Mouse (Mus musculus): ENCODE measurements around the gene Limch1.

Limch1 gene

DNA sequence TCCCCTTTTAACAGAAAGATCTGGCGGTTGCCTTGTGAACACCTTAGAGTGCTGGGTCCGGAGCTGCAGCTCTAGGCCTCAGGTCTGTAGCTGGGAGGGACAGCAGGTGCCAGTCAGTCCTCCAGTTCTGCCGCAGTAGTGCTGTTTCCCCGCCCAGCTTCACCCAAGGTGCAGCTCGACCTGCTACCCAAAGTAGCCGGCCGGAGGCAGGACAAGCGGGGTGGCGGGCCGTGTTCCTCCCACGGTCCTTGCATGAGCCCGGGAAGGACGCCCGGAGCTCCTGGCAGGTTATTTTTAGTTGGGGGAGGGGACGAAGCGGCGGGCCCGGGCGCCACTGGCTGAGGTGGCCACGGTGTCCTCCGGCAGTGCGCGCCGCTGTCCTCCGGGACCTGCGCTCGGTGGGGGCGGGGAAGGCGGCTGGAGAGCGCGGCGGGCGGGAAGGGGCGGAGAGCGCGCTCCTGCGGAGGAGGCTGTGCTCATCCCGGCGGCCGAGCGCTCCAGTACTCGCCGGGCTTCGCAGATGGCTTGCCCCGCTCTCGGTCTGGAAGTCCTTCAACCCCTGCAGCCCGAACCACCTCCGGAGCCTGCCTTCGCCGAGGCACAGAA, at the start of gene Limch1:
TSS of gene Limch1 (plus strand) at position 438 of the 606 bp plus-strand sequence.
- in situ Hi-C loops (cut with MboI, MseI) = no loop called here

DNA sequence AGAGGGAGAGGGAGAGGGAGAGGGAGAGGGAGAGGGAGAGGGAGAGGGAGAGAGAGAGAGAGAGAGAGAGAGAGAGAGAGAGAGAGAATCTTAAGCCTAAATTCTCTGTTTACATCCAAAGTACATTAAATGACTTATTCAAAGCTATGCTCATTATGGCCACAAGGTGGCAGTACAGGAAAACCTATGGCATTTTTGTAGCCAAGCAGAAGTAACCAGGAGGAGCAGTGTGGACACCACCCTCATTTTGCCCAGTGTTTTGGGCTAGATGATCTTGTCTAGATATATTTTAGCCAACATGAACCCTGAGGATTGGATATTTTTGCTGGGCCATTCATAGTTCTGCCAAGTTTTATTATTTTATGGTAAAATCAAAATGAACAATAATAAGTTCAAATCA, 48.5 kb upstream of the Limch1 start:
- in situ Hi-C loops (cut with MboI, MseI) = no loop called here

DNA sequence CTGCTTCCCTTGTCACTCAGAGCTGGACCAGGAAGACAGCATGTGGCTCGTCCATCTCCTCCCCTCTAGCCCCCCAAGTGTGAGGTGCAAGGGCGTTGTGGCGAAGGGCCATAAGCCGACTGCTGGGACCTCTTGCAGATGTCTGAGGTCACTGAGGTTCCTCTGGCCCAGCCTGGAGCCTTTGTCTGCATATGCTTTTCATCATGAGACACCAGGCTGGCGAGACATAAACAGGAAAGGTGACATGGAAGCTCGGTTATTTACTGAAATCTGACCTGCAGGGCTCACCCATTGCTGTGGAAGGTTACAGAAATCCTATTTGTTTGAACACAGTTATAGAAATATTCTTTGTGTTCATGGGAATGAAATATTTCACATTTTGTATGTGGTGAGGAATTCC, 45.7 kb upstream of the Limch1 start:
- in situ Hi-C loops (cut with MboI, MseI) = loop anchor here in 1 of 2 experiments (5.0 kb wide), 1 partner anchor 307 kb away; no protein-coding TSS in a partner anchor

DNA sequence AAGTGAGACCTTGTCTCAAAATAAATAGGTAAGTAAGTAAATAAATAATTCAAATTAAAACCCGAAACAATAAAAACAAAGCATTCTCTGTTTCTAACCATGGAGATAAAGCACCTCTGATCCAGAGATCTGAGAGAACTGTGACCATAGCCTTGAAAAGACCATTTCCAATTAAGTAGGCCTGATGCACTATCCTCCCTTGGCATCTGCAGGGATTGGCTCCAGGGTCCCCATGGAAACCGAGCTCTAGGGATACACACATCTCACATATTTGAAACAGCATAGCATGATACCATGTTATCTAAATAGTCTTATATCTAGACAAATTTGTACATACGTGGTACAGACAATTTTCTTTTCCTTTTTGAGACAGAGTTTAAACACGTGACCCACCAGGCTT, 43.7 kb upstream of the Limch1 start:
- in situ Hi-C loops (cut with MboI, MseI) = loop anchor here in 1 of 2 experiments (5.0 kb wide), 1 partner anchor 305 kb away; no protein-coding TSS in a partner anchor

GRCm38 (mm10) chr5:66703317-66704004, 42.2 kb upstream of the Limch1 start:
- in situ Hi-C loops (cut with MboI, MseI) = loop anchor here in 1 of 2 experiments (5.0 kb wide), 1 partner anchor 304 kb away; no protein-coding TSS in a partner anchor

DNA sequence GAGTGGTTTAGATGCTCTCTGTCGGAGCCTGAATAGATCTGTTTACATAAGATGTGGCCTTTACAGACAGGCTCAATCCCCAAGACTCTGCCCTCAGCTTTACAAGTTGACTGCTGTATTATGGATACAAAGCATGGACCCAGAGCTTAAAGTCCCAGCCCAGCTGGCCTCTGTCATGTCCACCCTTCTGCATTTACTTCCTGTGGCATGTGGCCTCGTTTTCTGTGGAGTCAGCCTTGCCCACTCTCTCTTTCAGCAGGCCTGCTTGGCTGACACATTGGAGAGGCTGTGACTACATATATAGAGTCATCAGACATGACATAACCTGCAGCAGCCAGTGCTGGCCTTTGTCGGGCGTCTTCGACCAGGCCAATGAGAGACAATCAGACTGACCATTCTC, 37.8 kb upstream of the Limch1 start:
- in situ Hi-C loops (cut with MboI, MseI) = no loop called here

- in situ Hi-C loops (cut with MboI, MseI) = loop anchor here in 1 of 2 experiments (10.0 kb wide), 1 partner anchor 474 kb away; no protein-coding TSS in a partner anchor
These were observed 35.1 kb upstream of the Limch1 start for GRCm38 (mm10) chr5:66710445-66711019.

DNA sequence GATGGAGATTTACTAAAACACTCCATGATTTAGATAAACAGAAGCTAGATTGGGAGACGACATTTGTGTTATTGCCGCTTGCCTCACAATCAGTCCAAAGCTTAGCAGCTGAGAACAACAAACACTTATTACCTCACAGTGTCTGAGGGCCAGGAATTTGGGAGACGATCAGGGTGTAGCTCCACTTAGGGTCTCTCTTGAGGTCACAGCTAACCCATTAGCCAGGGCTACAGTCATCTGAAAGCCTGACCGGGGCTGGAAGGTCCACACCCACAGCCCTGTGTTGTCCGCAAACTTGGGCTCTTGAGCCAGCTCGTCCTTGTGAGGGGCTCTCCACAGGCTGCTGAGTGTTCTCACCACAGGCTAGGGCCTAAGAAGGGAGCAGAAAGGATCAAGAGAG, 32.8 kb upstream of the Limch1 start:
- in situ Hi-C loops (cut with MboI, MseI) = loop anchor here in 1 of 2 experiments (10.0 kb wide), 1 partner anchor 472 kb away; no protein-coding TSS in a partner anchor

DNA sequence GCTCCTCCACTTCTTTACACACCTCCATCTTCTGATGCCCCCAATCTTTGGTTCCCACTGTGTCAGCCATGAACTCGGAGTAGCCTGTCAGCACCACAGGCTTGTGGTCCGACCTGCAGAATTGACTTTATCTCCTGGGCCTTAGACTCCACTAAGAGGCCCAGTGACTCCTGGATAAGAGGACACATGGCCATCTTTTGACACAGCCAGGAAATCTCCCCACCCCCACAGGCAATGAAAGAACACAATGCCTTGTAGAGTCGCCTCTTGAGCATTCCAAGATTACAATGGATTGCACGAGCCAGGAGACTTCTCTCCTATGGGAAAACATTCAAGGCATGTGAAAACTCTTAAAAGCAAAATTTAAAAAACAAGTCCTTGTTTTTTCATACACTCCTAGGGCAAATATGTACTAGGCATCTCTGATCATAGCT, 30.1 kb upstream of the Limch1 start:
- in situ Hi-C loops (cut with MboI, MseI) = loop anchor here in 1 of 2 experiments (10.0 kb wide), 1 partner anchor 469 kb away; no protein-coding TSS in a partner anchor

DNA sequence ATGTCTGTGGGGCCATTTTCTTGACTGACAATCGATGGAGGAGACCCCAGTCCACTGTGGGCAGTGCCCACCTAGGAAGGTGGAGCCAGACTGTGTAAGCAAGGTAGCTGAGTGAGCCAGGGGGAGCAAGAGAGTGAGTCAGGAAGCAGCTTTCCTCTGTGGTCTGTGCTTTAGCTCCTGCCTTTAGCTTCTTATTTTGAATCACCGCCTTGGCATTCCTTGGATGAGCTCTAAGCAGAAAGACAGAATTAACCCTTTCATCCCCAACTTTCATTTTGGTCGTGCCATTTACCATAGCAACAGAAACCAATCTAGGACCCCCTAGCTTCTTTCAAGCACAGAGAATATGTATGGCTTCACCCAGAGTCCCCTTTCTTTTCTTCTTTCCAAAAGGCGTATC, 27.7 kb upstream of the Limch1 start:
- in situ Hi-C loops (cut with MboI, MseI) = loop anchor here in 1 of 2 experiments (10.0 kb wide), 1 partner anchor 467 kb away; no protein-coding TSS in a partner anchor

DNA sequence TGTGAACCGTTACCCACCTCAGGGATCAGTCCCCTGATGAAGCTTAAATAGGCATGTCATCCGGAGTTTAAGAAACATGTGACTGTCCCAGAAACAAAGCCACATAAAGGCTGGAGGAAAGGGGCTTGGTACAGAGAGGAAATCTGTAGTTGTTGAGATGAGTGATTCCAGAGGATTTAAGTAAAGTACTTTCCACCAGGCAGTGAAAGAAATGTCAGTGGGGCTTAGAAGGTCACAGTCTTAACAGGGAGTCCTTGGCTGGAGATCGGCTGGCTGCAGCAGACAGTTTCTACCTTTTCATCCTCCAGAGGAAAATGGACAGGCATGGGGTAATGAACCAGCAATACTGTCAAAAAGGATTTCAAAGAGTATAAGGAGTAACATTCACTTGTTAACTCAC, 27.2 kb upstream of the Limch1 start:
- in situ Hi-C loops (cut with MboI, MseI) = loop anchor here in 1 of 2 experiments (10.0 kb wide), 1 partner anchor 466 kb away; no protein-coding TSS in a partner anchor

GRCm38 (mm10) chr5:66718880-66719279, 26.7 kb upstream of the Limch1 start:
- in situ Hi-C loops (cut with MboI, MseI) = loop anchor here in 1 of 2 experiments (10.0 kb wide), 1 partner anchor 466 kb away; no protein-coding TSS in a partner anchor

DNA sequence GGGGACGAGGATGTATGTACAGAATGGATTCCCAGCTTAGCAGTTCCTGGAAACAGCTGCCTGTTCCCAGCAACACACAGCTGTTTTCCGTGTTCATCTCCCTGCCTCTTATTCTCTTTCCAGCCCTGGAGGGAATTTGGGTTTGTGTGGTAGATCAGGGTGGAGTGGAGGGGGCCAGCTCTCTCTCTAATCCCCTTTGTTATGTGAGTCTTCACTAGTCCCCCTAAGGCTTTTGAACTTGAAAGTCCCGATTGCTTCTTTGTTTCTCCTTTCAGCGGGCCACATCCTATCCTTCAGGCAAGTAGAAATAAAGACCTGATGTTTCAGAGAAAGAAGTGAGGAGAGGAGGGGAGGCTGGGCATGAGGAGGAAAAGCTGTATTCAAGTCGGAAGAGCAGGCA, 24.7 kb upstream of the Limch1 start:
- in situ Hi-C loops (cut with MboI, MseI) = no loop called here

GRCm38 (mm10) chr5:66722586-66722985, 23.0 kb upstream of the Limch1 start:
- in situ Hi-C loops (cut with MboI, MseI) = no loop called here

GRCm38 (mm10) chr5:66723037-66723436, 22.6 kb upstream of the Limch1 start:
- in situ Hi-C loops (cut with MboI, MseI) = no loop called here

GRCm38 (mm10) chr5:66723626-66724025, 22.0 kb upstream of the Limch1 start:
- in situ Hi-C loops (cut with MboI, MseI) = no loop called here

DNA sequence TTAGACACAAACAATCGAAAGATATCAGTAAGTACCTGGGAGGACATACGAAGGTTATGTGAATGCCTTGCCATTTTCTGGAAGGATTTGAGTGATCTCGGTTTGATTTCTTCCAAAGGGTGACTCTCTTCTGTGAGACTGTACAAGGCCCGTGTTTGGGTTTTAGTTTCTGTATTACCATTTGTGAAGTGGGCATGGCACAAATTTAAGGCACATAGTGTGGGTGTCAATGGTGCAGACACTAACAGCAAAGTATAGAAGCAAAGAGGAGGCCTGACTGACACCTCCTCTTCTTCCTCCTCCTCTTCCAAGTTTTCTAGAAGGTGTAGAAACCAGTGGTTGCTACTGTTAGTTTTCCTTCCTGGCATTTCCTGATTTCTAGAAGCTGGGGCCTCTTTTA, 16.3 kb upstream of the Limch1 start:
- in situ Hi-C loops (cut with MboI, MseI) = no loop called here

DNA sequence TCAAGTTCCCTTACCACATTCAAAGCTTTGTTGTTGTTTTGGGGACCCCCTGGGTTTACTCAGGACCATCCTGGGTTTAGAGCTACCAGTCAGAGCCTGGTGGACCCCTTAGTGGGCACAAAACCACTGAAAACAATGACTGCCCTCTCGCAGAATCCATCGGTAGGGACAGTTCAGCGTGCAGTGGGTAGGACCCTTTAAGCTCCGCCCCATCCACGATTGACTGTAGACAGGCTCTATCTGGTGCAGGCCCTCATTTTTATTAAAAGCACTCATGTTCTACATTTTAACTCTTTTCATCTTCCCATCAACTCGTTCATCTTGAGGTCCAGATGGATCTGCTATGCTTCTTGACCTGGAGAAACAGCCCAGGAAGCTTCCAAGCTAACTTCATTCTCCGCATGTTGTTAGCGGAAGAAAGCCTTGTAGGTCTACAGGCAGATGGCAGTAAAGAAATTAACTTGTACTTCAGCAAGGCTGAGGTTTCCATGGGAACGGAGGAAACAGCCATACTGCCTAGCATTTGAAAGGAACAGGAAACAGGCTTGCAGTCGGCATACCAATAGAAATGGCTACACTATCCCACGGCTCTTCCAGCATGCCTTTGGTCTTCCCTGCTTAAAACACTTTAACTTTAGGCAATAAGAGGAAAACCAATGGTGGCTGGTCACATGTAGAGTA, 14.9 kb upstream of the Limch1 start:
- in situ Hi-C loops (cut with MboI, MseI) = no loop called here

DNA sequence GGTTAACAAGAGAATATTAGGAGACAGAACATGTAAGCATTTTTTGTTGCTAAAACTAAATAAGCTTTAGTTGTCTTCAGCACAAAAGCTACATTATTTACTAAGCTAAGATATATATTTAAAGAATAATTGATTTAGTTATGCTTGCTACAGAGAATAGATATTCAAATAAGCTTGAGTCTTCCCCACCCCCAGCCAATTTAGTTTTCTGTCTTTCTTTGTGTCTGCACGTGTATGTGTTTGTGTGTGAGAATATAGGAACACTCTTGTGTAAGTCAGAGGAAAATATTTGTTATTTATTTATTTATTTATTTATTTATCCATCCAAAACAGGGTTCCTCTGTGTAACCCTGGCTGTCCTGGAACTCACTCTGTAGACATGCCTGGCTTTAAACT, 14.3 kb upstream of the Limch1 start:
- in situ Hi-C loops (cut with MboI, MseI) = no loop called here

- in situ Hi-C loops (cut with MboI, MseI) = no loop called here
These were observed 12.1 kb upstream of the Limch1 start for GRCm38 (mm10) chr5:66733556-66733955.

DNA sequence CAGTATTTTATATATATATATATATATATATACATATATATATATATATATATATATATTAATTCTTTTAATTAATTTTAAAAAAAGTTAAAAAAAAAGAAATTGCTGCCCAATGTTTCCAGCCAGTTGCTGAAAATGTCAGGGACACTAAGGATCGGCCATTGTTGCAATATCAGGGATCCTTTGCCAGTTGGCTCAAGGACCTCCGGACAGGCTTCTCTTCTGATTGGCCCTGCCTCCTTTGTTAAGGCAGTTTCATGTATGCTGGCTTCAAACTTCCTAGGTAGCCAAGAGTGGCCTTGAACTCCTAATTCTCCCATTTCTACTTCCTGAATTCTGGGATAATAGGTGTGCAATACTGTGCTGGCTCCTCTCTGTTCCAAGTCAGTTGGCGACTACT, 6.3 kb upstream of the Limch1 start:
- in situ Hi-C loops (cut with MboI, MseI) = no loop called here

All from T-helper 17 cell (primary cell).